Mouse (Mus musculus) heart, embryonic 15.5 days (tissue): ENCODE measurements around the gene Gm21778. TPM values are rescaled to one million over a fixed set of nuclear protein-coding genes. Genes with fewer than 3 reads are reported as not detected.
"Not testable (repeated sequence)": the region's sequence is repeated elsewhere in the genome, so short reads cannot be mapped to it uniquely, and the experiment has no call there.

Experiments
- ATAC-seq: fragments of 200-750 bp; cut with Nextera tagmentation; replicated peaks from 2 replicates; pipeline ENCODE4 v1.8.0; 2017; ENCODE audit warnings: low read depth, moderate TSS enrichment; ENCODE audit not compliant: insufficient number of reproducible peaks, insufficient read depth, low FRiP score
- H3K27ac ChIP-seq: fragments of 300-500 bp; sonication (generic); 2 replicates; pipeline ENCODE4 v1.5.1; 2015; ENCODE audit warnings: mild to moderate bottlenecking, inconsistent platforms
- H3K27me3 ChIP-seq: fragments of 300-500 bp; sonication (generic); 2 replicates; pipeline ENCODE4 v1.6.1; 2015; ENCODE audit warnings: inconsistent platforms
- H3K36me3 ChIP-seq: fragments of 300-500 bp; sonication (generic); 2 replicates; pipeline ENCODE4 v1.6.1; 2015; ENCODE audit warnings: mild to moderate bottlenecking, inconsistent platforms
- H3K4me1 ChIP-seq: fragments of 300-500 bp; sonication (generic); replicated peaks from 2 replicates; pipeline ENCODE4 v1.6.1; 2015; ENCODE audit warnings: inconsistent platforms
- H3K4me2 ChIP-seq: fragments of 300-500 bp; sonication (generic); 2 replicates; pipeline ENCODE4 v1.6.1; 2015; ENCODE audit warnings: inconsistent platforms, mild to moderate bottlenecking, moderate library complexity
- H3K4me3 ChIP-seq: fragments of 300-500 bp; sonication (generic); 2 replicates; pipeline ENCODE4 v1.5.1; 2015; ENCODE audit warnings: mild to moderate bottlenecking, inconsistent platforms
- H3K9ac ChIP-seq: fragments of 300-500 bp; sonication (generic); 2 replicates; pipeline ENCODE4 v1.6.1; 2015; ENCODE audit warnings: mild to moderate bottlenecking, inconsistent platforms
- H3K9me3 ChIP-seq: fragments of 300-500 bp; sonication (generic); replicated peaks from 2 replicates; pipeline ENCODE4 v1.6.1; 2016; ENCODE audit warnings: inconsistent platforms
- polyA plus RNA-seq: library from polyadenylated mRNA; unstranded; fragments of >200 nt; fragmentation: Nextera tagmentation; extraction: Ambion mirVana; gene quantifications from 2 replicates; pipeline ENCODE4 v1.2.1, GENCODE M21; 2015

Gm21778 gene
- polyA plus RNA-seq: not detected in 2 replicates

DNA sequence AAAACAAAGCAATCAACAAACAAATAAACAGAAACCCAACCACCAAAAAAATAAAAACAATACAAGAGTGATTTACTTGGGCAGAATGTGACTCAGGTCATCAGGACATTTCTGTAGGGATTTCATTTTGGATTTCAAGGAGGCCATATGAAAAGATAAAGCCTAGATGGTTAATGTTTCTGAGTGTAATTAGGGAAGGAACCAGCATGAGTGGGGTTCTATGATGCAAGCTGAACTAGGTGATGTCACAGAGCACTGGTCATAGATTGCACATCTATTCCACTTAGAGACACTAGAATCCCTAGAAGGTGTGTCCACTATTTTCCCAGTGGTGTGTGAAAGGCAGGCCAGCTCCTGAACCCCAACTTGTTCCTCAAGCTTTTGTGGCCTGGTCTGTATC lies at the start of gene Gm21778:
Gene Gm21778, plus strand, starts transcription at position 301 of the 400 bp plus-strand sequence.
- H3K4me1 ChIP-seq, ATAC-seq, H3K36me3 ChIP-seq, H3K27ac ChIP-seq, H3K4me3 ChIP-seq, H3K9ac ChIP-seq, H3K9me3 ChIP-seq, H3K4me2 ChIP-seq, H3K27me3 ChIP-seq: not testable (repeated sequence)

Other genes starting within 250 kb of the Gm21778 start
- gene Gm20914, start 216.5 kb upstream of the Gm21778 start, polyA plus RNA-seq: not detected in 2 replicates
- gene Gm28171, start 149.1 kb upstream of the Gm21778 start, polyA plus RNA-seq: not detected in 2 replicates